Mouse (Mus musculus): ENCODE measurements around the gene Tprn. TPM values are rescaled to one million over a fixed set of nuclear protein-coding genes. Genes with fewer than 3 reads are reported as not detected.

Tprn gene
- polyA plus RNA-seq, 1 experiment from 2014 or later = 8.2 TPM

GRCm38 (mm10) chr2:25227406-25227805 is 35.0 kb upstream of the Tprn start:
- Histone ChIP-seq H3K9ac (no peak overlapping the region), H3K4me2 (replicated peaks) (no peak overlapping the region), H3K9me3 (no peaks in the 10 kb centered on the region), H3K4me1 (peaks cover 18% of the 10 kb centered on the region), H3K27ac (no peak overlapping the region), H3K36me3 (peaks cover 3% of the 10 kb centered on the region; the same call in 1 of the 2 replicates), H3K27me3 (peaks cover 16% of the 10 kb centered on the region; the same call in 1 of the 2 replicates), H3K4me3 (no peak overlapping the region)
- ATAC-seq (ENCODE audit: low FRiP score, low read depth) = no peak
- 84% methylated on average over 4 of the region's 4 CpGs for whole genome bisulfite sequencing

DNA sequence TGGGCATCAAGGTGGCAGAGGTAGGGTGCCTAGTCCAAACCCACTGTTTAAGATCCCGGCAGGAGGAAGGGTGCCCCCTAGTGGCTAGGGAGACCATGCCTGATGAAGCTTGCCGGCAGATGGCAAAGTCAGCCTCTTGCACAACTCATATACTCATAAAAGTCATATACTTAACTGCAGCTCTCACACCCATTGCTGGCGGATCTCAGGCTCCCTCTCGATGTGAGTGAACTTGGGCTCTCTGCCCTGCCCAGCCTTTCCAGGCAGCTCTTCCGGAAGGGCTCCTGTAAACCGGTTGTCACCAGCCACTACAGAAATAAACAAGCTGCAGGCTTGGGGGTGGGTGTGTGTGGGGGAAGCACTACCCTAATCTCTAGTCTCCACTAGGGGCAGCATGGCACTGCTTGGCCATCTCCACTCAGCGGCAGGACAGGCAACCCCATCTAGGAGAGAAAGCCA is 34.0 kb upstream of the Tprn start:
- Histone ChIP-seq H3K36me3 (no peaks in the 10 kb centered on the region), H3K4me3 (no peak overlapping the region), H3K4me1 (peaks cover 14% of the 10 kb centered on the region), H3K4me2 (replicated peaks) (peak overlapping the region; percentile 40), H3K27ac (no peak overlapping the region), H3K27me3 (peaks cover 26% of the 10 kb centered on the region; the same call in 1 of the 2 replicates), H3K9ac (no peak overlapping the region), H3K9me3 (no peaks in the 10 kb centered on the region)
- ATAC-seq (ENCODE audit: low FRiP score, low read depth) = no peak
- 2% methylated on average over 7 of the region's 7 CpGs for WGBS

GRCm38 (mm10) chr2:25228995-25229530 is 33.4 kb upstream of the Tprn start:
- 67% methylated on average over 6 of the region's 6 CpGs for WGBS

DNA sequence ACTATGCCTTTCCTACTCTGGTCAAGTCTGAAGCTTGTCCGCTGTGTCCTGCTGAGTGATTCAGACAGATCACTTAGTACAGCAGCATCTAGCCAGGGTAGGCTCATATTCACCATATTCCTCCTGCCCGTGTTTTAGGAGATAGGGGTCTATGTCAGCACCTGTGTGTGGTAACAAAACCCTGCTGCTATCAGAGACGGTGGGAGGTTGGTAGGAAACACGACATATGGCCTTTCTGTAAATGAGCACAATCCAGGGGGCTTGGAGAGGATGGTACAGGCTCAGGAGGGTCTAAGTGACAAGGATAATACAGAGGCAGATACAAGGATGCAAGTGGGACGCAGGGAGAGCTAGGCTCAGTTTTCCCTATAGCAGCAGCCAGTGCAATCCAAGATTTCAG is 32.8 kb upstream of the Tprn start:
- 81% methylated on average over 5 of the region's 5 CpGs for WGBS
- no peak for ATAC-seq (ENCODE audit: low FRiP score, low read depth)

More at GRCm38 (mm10) chr2:25228995-25229530, 33.4 kb upstream of the Tprn start:
- ATAC-seq (ENCODE audit: low FRiP score, low read depth) = no peak
- H3K4me2 ChIP-seq (replicated peaks) = peak overlapping the region; percentile 40
- H3K9me3 ChIP-seq = no peaks in the 10 kb centered on the region
- H3K27me3 ChIP-seq = peaks cover 30% of the 10 kb centered on the region; the same call in 1 of the 2 replicates
- H3K4me3 ChIP-seq = no peak overlapping the region
- no peak overlapping the region for H3K27ac ChIP-seq
- peaks cover 10% of the 10 kb centered on the region for H3K4me1 ChIP-seq
- peak overlapping the region; percentile 31; the same call in 1 of the 2 replicates for H3K9ac ChIP-seq
- no peaks in the 10 kb centered on the region for H3K36me3 ChIP-seq

DNA sequence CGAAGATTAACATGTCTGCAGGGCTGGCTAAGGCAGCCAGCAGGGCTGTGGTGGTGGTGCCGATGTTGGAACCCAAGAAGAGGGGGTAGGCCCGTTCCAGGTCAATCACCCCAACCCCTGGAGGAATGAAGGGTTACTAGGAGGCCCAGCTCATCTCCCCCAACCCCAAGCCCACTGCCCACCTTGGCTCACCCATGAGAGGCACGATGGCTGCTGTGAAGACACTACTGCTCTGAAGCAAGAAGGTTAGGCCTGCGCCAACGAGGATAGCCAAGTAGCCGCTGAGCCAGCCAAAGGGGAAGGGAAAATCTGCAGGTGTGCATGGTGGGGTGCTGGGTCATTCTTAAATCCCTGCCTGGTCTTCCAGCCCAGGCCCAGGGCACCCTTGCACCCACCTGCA is 31.8 kb upstream of the Tprn start:
- Histone ChIP-seq H3K4me2 (replicated peaks) (no peak overlapping the region), H3K27ac (no peak overlapping the region), H3K4me1 (peaks cover 7% of the 10 kb centered on the region), H3K9ac (no peak overlapping the region; the same call in 1 of the 2 replicates), H3K4me3 (no peak overlapping the region), H3K9me3 (no peaks in the 10 kb centered on the region), H3K36me3 (no peaks in the 10 kb centered on the region), H3K27me3 (peaks cover 33% of the 10 kb centered on the region; the same call in 1 of the 2 replicates)
- no peak for ATAC-seq (ENCODE audit: low FRiP score, low read depth)
- 86% methylated on average over 7 of the region's 7 CpGs for WGBS

More for the DNA sequence above, 32.8 kb upstream of the Tprn start:
- peaks cover 10% of the 10 kb centered on the region for H3K4me1 ChIP-seq
- no peak overlapping the region for H3K4me2 ChIP-seq (replicated peaks)
- no peak overlapping the region for H3K27ac ChIP-seq
- no peak overlapping the region for H3K9ac ChIP-seq
- H3K4me3 ChIP-seq = no peak overlapping the region
- no peaks in the 10 kb centered on the region for H3K36me3 ChIP-seq
- H3K27me3 ChIP-seq = peaks cover 33% of the 10 kb centered on the region; the same call in 1 of the 2 replicates
- H3K9me3 ChIP-seq = no peaks in the 10 kb centered on the region

- ATAC-seq (ENCODE audit: low FRiP score, low read depth) = no peak
- Histone ChIP-seq H3K9ac (peak overlapping the region; percentile 25; the same call in 1 of the 2 replicates), H3K4me2 (replicated peaks) (no peak overlapping the region), H3K27ac (no peak overlapping the region), H3K4me1 (peaks cover 4% of the 10 kb centered on the region; the same call in 1 of the 2 replicates), H3K9me3 (no peaks in the 10 kb centered on the region), H3K36me3 (no peaks in the 10 kb centered on the region), H3K4me3 (no peak overlapping the region), H3K27me3 (peaks cover 35% of the 10 kb centered on the region)
- 54% methylated on average over 12 of the region's 12 CpGs for WGBS
These were observed 31.4 kb upstream of the Tprn start for GRCm38 (mm10) chr2:25231038-25231437.

- no peak overlapping the region for H3K4me2 ChIP-seq (replicated peaks)
- no peaks in the 10 kb centered on the region for H3K9me3 ChIP-seq
- no peak for ATAC-seq (ENCODE audit: low FRiP score, low read depth)
- WGBS = 75% methylated on average over 4 of the region's 4 CpGs
- peaks cover 4% of the 10 kb centered on the region; the same call in 1 of the 2 replicates for H3K4me1 ChIP-seq
- no peak overlapping the region for H3K9ac ChIP-seq
- H3K27ac ChIP-seq = no peak overlapping the region
- H3K36me3 ChIP-seq = no peaks in the 10 kb centered on the region
- H3K4me3 ChIP-seq = no peak overlapping the region
- H3K27me3 ChIP-seq = peaks cover 43% of the 10 kb centered on the region
These were observed 29.0 kb upstream of the Tprn start for GRCm38 (mm10) chr2:25233421-25233820.

- H3K4me3 ChIP-seq = no peak within 1 kb of the TSS
- 84% methylated on average over 3 of the region's 3 CpGs for WGBS
- H3K36me3 ChIP-seq = no peaks in the 10 kb centered on the region
- H3K27me3 ChIP-seq = peaks cover 47% of the 10 kb centered on the region
- no peak within 1 kb of the TSS for H3K4me2 ChIP-seq (replicated peaks)
- no peak within 1 kb of the TSS for H3K27ac ChIP-seq
- ATAC-seq (ENCODE audit: low FRiP score, low read depth) = no peak
- H3K9ac ChIP-seq = no peak within 1 kb of the TSS
- 0 out of 2 replicates have a peak, but pooled peaks cover under 1% of the 10 kb centered on the region for H3K4me1 ChIP-seq
- H3K9me3 ChIP-seq = no peaks in the 10 kb centered on the region
These were observed 28.4 kb upstream of the Tprn start, which contains the start of gene Slc34a3 for GRCm38 (mm10) chr2:25234050-25234449. Gene Slc34a3 (minus strand): TSS chr2:25234364.

DNA sequence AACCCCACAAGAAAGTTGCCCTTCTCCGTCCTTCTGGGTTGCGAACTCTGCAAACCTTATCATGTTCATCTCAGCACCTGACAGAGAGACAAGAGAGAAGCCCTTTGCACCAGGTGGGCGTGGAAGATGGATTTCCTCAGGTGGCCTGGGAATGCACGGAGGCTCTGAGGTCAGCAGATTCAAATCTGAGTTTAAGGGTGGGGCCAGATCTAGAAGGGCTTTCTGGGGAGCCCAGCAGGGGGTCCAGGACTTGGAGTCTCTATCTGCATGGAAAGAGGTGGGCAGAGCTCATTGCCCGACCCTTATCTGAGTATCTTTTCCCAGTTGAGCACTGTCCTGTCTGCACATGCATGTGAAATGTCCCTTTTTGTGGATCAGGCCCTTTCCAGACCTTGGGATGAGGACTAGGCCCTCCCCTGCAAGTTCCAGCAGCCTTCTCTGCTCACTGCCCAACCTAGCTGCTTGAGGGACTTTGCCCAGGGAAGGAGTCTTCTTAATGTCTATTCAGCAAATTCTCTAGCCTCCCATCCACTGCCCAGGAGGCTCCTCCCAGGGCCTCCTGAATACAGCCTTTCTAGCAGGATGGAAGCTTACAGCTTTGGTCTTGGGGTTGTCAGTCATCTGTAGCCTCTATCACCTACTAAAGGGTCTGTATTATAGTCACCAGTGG is 27.7 kb upstream of the Tprn start:
- peaks cover 51% of the 10 kb centered on the region for H3K27me3 ChIP-seq

GRCm38 (mm10) chr2:25236614-25237013 is 25.8 kb upstream of the Tprn start, which contains the start of gene Rnf224:
Gene Rnf224 (minus strand): TSS chr2:25236787.
- no peak for ATAC-seq (ENCODE audit: low FRiP score, low read depth)
- Histone ChIP-seq H3K9me3 (no peaks in the 10 kb centered on the region), H3K27ac (no peak within 1 kb of the TSS), H3K36me3 (no peaks in the 10 kb centered on the region), H3K9ac (no peak within 1 kb of the TSS), H3K4me2 (replicated peaks) (no peak within 1 kb of the TSS), H3K4me3 (no peak within 1 kb of the TSS), H3K4me1 (peaks cover 12% of the 10 kb centered on the region), H3K27me3 (peaks cover 49% of the 10 kb centered on the region)
- WGBS = 37% methylated on average over 8 of the region's 8 CpGs

More for the DNA sequence above, 27.7 kb upstream of the Tprn start:
- WGBS = 70% methylated on average over 5 of the region's 5 CpGs
- H3K36me3 ChIP-seq = no peaks in the 10 kb centered on the region
- H3K27ac ChIP-seq = no peak overlapping the region
- no peak overlapping the region for H3K4me3 ChIP-seq
- ATAC-seq (ENCODE audit: low FRiP score, low read depth) = no peak
- H3K9ac ChIP-seq = no peak overlapping the region
- no peaks in the 10 kb centered on the region for H3K4me1 ChIP-seq
- H3K9me3 ChIP-seq = no peaks in the 10 kb centered on the region
- no peak overlapping the region for H3K4me2 ChIP-seq (replicated peaks)

- Histone ChIP-seq H3K27me3 (peaks cover 50% of the 10 kb centered on the region), H3K4me3 (no peak overlapping the region), H3K9me3 (no peaks in the 10 kb centered on the region), H3K4me2 (replicated peaks) (no peak overlapping the region), H3K4me1 (peaks cover 20% of the 10 kb centered on the region), H3K27ac (no peak overlapping the region), H3K9ac (no peak overlapping the region), H3K36me3 (no peaks in the 10 kb centered on the region)
- 64% methylated on average over 4 of the region's 4 CpGs for WGBS
- no peak for ATAC-seq (ENCODE audit: low FRiP score, low read depth)
These were observed 24.9 kb upstream of the Tprn start for GRCm38 (mm10) chr2:25237522-25237921.

- no peaks in the 10 kb centered on the region for H3K36me3 ChIP-seq
- H3K9me3 ChIP-seq = no peaks in the 10 kb centered on the region
- H3K4me3 ChIP-seq = no peak overlapping the region
- no peak overlapping the region for H3K27ac ChIP-seq
- ATAC-seq (ENCODE audit: low FRiP score, low read depth) = no peak
- no peak overlapping the region for H3K4me2 ChIP-seq (replicated peaks)
- peaks cover 24% of the 10 kb centered on the region for H3K4me1 ChIP-seq
- H3K9ac ChIP-seq = no peak overlapping the region
- peaks cover 51% of the 10 kb centered on the region for H3K27me3 ChIP-seq
These were observed 24.3 kb upstream of the Tprn start for GRCm38 (mm10) chr2:25238106-25238505.

All from limb, embryonic 13.5 days (tissue).